Mouse (Mus musculus) stomach, embryonic 14.5 days (tissue): Measurements from ENCODE around the gene Gm7271. TPM values are rescaled to one million over a fixed set of nuclear protein-coding genes. Genes with fewer than 3 reads are reported as not detected.

Source experiments
- ATAC-seq: fragments of 200-750 bp; cut with Nextera tagmentation; 2 replicates; pipeline ENCODE4 v1.8.0; 2017; ENCODE audit warnings: low read depth, moderate TSS enrichment; ENCODE audit not compliant: insufficient number of reproducible peaks, insufficient read depth, low FRiP score
- H3K27ac ChIP-seq: fragments of 300-500 bp; sonication (generic); 2 replicates; pipeline ENCODE4 v1.5.1; 2014; ENCODE audit warnings: mild to moderate bottlenecking, low read length, moderate library complexity, mixed read lengths
- H3K27me3 ChIP-seq: fragments of 300-500 bp; sonication (generic); 2 replicates; pipeline ENCODE4 v1.6.1; 2014; ENCODE audit warnings: low read length, control low read depth, mixed read lengths; ENCODE audit not compliant: control insufficient read depth, insufficient read depth
- H3K36me3 ChIP-seq: fragments of 300-500 bp; sonication (generic); 2 replicates; pipeline ENCODE4 v1.6.1; 2014; ENCODE audit warnings: mild to moderate bottlenecking, control low read depth, low read length, moderate library complexity, mixed read lengths; ENCODE audit not compliant: control insufficient read depth, insufficient read depth
- H3K4me1 ChIP-seq: fragments of 300-500 bp; sonication (generic); 2 replicates; pipeline ENCODE4 v1.6.1; 2014; ENCODE audit warnings: low read length, control low read depth, mixed read lengths; ENCODE audit not compliant: control insufficient read depth, insufficient read depth
- H3K4me2 ChIP-seq: fragments of 300-500 bp; sonication (generic); replicated peaks from 2 replicates; pipeline ENCODE4 v1.6.1; 2014; ENCODE audit warnings: low read depth, low read length, control low read depth
- H3K4me3 ChIP-seq: fragments of 300-500 bp; sonication (generic); 2 replicates; pipeline ENCODE4 v1.5.1; 2014; ENCODE audit warnings: low read depth, low read length, control low read depth
- H3K9ac ChIP-seq: fragments of 300-500 bp; sonication (generic); replicated peaks from 2 replicates; pipeline ENCODE4 v1.6.1; 2014; ENCODE audit warnings: low read depth, mild to moderate bottlenecking, control low read depth, low read length, moderate library complexity, mixed read lengths
- H3K9me3 ChIP-seq: fragments of 300-500 bp; sonication (generic); 2 replicates; pipeline ENCODE4 v1.6.1; 2016; ENCODE audit warnings: low read depth, low read length, control low read depth; ENCODE audit not compliant: control insufficient read depth
- WGBS: fragments of 180-500 bp; shearing (Covaris S2); extraction: QIAGEN DNeasy Blood & Tissue Kit; methylation state at CpG from one replicate; pipeline ENCODE4 v1.1.7; 2014; 5-methylcytosine and 5-hydroxymethylcytosine counted together
- polyA plus RNA-seq: library from polyadenylated mRNA; unstranded; fragments of >200 nt; fragmentation: Nextera tagmentation; extraction: Ambion mirVana; gene quantifications from 2 replicates; pipeline ENCODE4 v1.2.1, GENCODE M21; 2014

The Gm7271 gene
- not detected in 2 replicates for polyA plus RNA-seq

DNA sequence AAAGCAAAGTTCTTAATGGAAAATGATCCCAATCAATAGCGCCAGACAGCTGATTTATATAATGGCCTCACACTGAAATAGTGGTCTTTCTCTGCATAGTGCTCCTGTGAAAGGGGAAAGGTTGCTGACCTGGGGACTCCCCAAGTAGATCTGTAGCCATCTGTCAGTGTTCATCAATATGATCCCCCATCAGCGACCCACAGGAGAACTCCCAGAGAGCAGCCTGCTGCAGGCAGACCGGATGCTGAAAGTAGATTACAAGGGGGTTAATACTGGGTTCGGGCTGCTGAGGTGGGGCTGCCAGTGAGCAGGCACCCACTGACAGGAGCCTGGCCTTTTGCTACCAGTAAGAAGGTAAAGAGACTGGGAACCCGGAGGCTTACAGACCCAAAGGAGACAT lies at the start of gene Gm7271:
Gene Gm7271 (plus strand): TSS at position 230 of the 400 bp plus-strand sequence.
- ATAC-seq: no peak
- no peaks in the 10 kb centered on the region for H3K9me3 ChIP-seq
- no peaks in the 10 kb centered on the region for H3K27me3 ChIP-seq
- H3K4me3 ChIP-seq: no peak within 1 kb of the TSS
- H3K27ac ChIP-seq: no peak within 1 kb of the TSS
- 45% methylated on average over 5 of the region's 5 CpGs for WGBS
- no peak within 1 kb of the TSS for H3K4me2 ChIP-seq
- no peak within 1 kb of the TSS for H3K9ac ChIP-seq
- H3K36me3 ChIP-seq: no peaks in the 10 kb centered on the region
- no peaks in the 10 kb centered on the region for H3K4me1 ChIP-seq

DNA sequence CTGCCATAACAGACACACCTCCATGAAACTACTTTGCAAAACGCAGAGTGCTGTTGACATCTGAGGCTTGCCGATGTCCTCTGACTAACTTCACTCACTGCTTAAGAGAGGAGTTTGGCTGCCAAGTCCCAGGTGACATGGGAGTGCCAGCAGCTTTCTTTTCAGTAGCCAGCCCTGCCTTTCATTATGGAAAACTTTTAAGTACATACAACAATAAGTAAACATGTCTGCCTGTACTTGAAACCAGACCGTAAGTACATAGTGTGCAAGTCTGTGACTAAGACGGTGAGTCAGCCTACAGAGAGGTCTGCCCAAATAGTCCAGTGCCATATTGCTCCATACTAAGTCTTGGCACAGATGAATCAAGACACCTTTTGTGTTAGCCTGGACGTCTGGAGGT lies 46.7 kb upstream of the Gm7271 start:
- Histone ChIP-seq H3K4me2 (no peak overlapping the region), H3K4me1 (no peaks in the 10 kb centered on the region), H3K4me3 (no peak overlapping the region), H3K9me3 (peaks cover 2% of the 10 kb centered on the region; the same call in 1 of the 2 replicates), H3K27ac (no peak overlapping the region), H3K36me3 (no peaks in the 10 kb centered on the region), H3K27me3 (no peaks in the 10 kb centered on the region), H3K9ac (no peak overlapping the region)
- 72% methylated on average over 5 of the region's 5 CpGs for WGBS
- ATAC-seq: 0 out of 2 replicates have a peak, but pooled peaks have one; percentile 67

DNA sequence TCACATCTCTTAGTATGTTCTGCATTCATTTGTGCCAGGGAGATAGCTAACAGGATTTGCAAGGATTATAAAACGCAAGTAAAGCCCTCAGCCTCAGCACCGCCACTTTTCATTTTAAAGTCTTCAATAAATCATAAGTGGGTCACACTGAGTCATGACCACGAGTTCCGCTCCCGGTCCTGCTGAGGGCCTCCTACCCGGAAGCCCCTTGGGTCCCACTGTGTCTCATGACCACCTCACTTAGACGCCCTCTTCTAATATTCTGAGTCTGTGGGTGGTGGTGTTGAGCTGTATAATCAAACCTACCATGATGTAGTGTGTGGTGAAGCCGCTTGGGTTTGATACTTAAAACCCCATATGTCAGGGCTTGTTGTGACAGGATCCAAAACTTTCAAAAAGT lies 46.1 kb upstream of the Gm7271 start:
- no peak overlapping the region for H3K9ac ChIP-seq
- H3K9me3 ChIP-seq: peaks cover 2% of the 10 kb centered on the region; the same call in 1 of the 2 replicates
- no peaks in the 10 kb centered on the region for H3K27me3 ChIP-seq
- no peak overlapping the region for H3K27ac ChIP-seq
- H3K4me2 ChIP-seq: no peak overlapping the region
- no peaks in the 10 kb centered on the region for H3K36me3 ChIP-seq
- no peak for ATAC-seq
- 80% methylated on average over 8 of the region's 8 CpGs for WGBS
- no peak overlapping the region for H3K4me3 ChIP-seq
- no peaks in the 10 kb centered on the region for H3K4me1 ChIP-seq

DNA sequence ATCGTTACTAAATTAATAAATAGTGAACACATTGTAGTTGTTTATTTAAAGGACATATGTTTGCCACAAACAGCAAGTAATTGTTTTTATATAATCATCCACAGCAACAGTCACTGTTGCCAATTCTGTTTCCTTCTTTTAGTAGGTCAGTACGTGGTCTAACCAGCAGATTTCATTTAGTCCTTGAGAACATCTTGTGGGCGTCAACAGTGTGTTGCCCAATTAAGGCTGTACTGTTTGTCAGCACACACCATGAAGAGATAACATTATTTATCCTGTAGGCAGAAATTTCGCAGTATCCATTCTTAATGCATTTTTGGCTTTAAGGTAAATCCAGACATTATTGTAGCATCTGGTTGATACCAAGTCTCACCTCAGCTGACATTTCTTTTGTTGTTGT lies 42.4 kb upstream of the Gm7271 start:
- Histone ChIP-seq H3K4me3 (no peak overlapping the region), H3K27me3 (no peaks in the 10 kb centered on the region), H3K27ac (no peak overlapping the region), H3K4me1 (no peaks in the 10 kb centered on the region), H3K4me2 (no peak overlapping the region), H3K9ac (no peak overlapping the region), H3K9me3 (no peaks in the 10 kb centered on the region), H3K36me3 (no peaks in the 10 kb centered on the region)
- no peak for ATAC-seq
- 72% methylated on average over 4 of the region's 4 CpGs for WGBS

DNA sequence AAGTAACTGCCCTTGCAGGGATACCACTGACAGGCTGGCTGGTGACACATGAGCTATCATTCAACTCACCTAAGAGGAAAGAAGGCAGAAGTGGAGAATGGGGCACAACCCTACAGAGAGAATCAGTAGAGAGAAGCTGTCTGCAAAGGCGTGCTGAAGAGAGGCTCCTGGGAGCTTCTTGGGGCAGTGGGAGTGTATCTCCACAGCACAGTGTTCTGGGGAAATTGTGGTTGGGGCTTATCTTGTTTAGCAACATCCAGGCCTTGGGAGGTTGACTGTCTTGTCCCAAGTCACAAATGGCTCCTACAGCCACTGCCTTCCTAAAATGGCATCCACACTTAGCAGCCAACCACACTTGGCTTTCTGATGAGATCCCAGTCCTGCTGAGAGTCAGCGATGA lies 8.9 kb upstream of the Gm7271 start:
- H3K27me3 ChIP-seq: no peaks in the 10 kb centered on the region
- no peak overlapping the region for H3K4me2 ChIP-seq
- no peak overlapping the region for H3K27ac ChIP-seq
- H3K9me3 ChIP-seq: no peaks in the 10 kb centered on the region
- H3K4me1 ChIP-seq: no peaks in the 10 kb centered on the region
- 88% methylated on average over 2 of the region's 2 CpGs for WGBS
- H3K4me3 ChIP-seq: no peak overlapping the region
- H3K9ac ChIP-seq: no peak overlapping the region
- no peak for ATAC-seq
- H3K36me3 ChIP-seq: no peaks in the 10 kb centered on the region

DNA sequence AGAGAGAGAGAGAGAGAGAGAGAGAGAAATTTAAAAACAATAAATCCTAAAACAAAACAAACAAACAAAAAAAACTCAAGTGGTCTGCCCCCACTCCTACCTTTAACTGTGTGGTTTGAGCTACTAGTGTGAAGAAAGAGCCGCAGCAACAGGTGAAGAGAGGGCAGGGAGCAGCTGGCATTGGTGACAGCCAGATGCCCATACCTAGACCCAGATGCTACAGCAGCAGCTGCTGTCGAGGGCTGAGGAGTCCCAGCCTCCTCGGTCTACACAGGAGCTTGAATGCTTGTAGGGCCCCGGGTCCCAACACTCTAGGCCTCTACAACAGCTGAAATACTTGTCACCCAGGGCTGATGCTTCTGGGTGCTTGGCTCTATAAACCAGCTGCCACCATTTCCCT lies 7.0 kb upstream of the Gm7271 start:
- H3K27ac ChIP-seq: no peak overlapping the region
- WGBS: 77% methylated on average over 4 of the region's 4 CpGs
- no peak overlapping the region for H3K9ac ChIP-seq
- H3K4me1 ChIP-seq: no peaks in the 10 kb centered on the region
- no peaks in the 10 kb centered on the region for H3K27me3 ChIP-seq
- no peak overlapping the region for H3K4me2 ChIP-seq
- H3K4me3 ChIP-seq: no peak overlapping the region
- ATAC-seq: no peak
- no peaks in the 10 kb centered on the region for H3K9me3 ChIP-seq
- no peaks in the 10 kb centered on the region for H3K36me3 ChIP-seq

DNA sequence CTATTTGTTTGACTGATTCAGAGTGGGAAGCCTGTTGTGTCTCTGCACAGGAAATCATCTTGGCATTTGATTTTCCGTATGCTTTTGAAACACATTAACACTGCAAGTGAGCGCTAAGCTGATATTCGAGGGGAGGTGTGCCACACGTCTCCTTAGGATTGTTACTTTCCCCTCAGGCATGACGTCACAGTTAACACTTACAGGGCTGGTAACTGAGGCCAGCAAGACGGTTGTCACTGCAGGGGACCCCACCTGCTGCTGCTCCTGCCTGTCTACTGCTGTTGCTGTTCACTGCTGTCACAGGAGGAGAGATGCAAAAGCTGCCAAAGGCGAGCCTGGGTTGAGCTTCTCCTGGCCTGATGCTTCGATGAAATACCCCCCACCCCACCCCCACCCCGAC lies 6.1 kb upstream of the Gm7271 start:
- 31% methylated on average over 9 of the region's 9 CpGs for WGBS
- Histone ChIP-seq H3K9me3 (no peaks in the 10 kb centered on the region), H3K9ac (no peak overlapping the region)

DNA sequence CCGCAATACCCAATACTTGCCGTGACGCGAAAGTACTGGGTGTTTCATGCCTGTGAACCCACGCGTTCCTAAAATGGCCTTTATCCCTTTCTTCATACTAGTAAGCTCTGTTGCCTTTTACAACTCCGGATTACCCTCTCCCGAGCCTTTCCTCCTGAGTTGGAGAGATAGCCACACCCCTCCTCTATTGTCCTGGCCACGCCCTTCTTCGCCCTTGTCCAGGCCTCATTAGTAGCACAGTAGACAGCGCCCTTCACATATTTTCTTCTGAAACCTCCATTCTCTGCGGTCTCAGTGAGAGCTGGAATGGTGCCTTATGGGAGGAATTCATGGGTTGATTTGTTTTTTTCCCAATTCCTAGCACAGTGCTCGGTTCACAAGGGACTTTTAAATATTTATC lies 11.3 kb downstream of the Gm7271 start:
- no peak overlapping the region for H3K9ac ChIP-seq
- no peaks in the 10 kb centered on the region for H3K4me1 ChIP-seq
- no peaks in the 10 kb centered on the region for H3K27me3 ChIP-seq
- H3K4me2 ChIP-seq: no peak overlapping the region
- 81% methylated on average over 13 of the region's 13 CpGs for WGBS
- no peaks in the 10 kb centered on the region for H3K36me3 ChIP-seq
- no peak overlapping the region for H3K27ac ChIP-seq
- no peaks in the 10 kb centered on the region for H3K9me3 ChIP-seq
- ATAC-seq: no peak
- H3K4me3 ChIP-seq: no peak overlapping the region

More for the DNA sequence above, 6.1 kb upstream of the Gm7271 start:
- no peak for ATAC-seq
- Histone ChIP-seq H3K4me2 (no peak overlapping the region), H3K27me3 (no peaks in the 10 kb centered on the region), H3K4me1 (no peaks in the 10 kb centered on the region), H3K36me3 (no peaks in the 10 kb centered on the region), H3K27ac (no peak overlapping the region), H3K4me3 (no peak overlapping the region)

DNA sequence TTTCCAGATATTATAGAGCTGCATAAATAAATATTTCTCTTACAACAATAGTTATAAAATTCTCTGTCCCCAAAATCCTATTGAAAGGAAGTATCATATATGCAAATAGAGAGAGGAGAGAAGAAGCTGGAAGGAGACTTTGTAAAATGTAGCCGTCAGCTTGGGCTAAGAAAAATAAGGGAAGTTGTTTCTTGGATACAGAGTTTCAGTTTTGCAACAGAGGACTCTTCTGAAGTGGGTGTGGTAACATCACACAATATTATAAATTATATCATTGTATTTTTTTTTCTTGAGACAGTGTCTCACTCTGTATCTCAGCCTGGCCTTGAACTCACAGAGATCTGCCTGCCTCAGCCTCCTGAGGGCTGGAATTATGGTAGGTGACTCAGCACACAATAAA lies 38.6 kb downstream of the Gm7271 start:
- no peak for ATAC-seq
- H3K9ac ChIP-seq: no peak overlapping the region
- H3K4me2 ChIP-seq: no peak overlapping the region
- H3K4me1 ChIP-seq: no peaks in the 10 kb centered on the region
- H3K4me3 ChIP-seq: no peak overlapping the region
- no peaks in the 10 kb centered on the region for H3K36me3 ChIP-seq
- H3K27ac ChIP-seq: no peak overlapping the region
- no peaks in the 10 kb centered on the region for H3K27me3 ChIP-seq
- WGBS: 83% methylated on average over 1 of the region's 1 CpGs
- H3K9me3 ChIP-seq: no peaks in the 10 kb centered on the region
